1 mouse cellular context compared by ENCODE assay signal in genomic region chr3:121967681-121968476, GRCm38 (mm10).
TF ChIP-seq lines count a peak whose summit lies in the region.

No protein-coding gene starts in this region.

TF ChIP-seq in CH12.LX, 34 proteins besides CTCF, POLR2A, EP300 and RAD21 (continued from another document):
- TF ChIP-seq ZNF384 (IDR thresholded peaks at IDR 0.05; ENCODE audit: low read depth, low read length): no peak
- TF ChIP-seq NELFE (IDR thresholded peaks at IDR 0.05; ENCODE audit: low read depth, low read length): peak; percentile 90
- TF ChIP-seq MXI1 (IDR thresholded peaks at IDR 0.05; ENCODE audit: low read depth, low read length): peak; percentile 85
- TF ChIP-seq CHD2 (IDR thresholded peaks at IDR 0.05; ENCODE audit: low read length): no peak
- no peak for TF ChIP-seq HCFC1 (IDR thresholded peaks at IDR 0.05; ENCODE audit: low read depth, low read length)
- peak; percentile 54; the same call in 1 of the 2 replicates for TF ChIP-seq SIN3A (IDR thresholded peaks at IDR 0.05; ENCODE audit: low read length)
- TF ChIP-seq TBP (conservative IDR thresholded peaks at IDR 0.05; ENCODE audit: low read depth, low read length): 0 out of 2 replicates have a peak, but pooled peaks have one; percentile 41
- TF ChIP-seq BHLHE40 (IDR thresholded peaks at IDR 0.05; ENCODE audit: low read depth, low read length): peak; percentile 51; the same call in 1 of the 2 replicates
